Mouse (Mus musculus) CH12.LX (cell line): ENCODE results near the gene Ccdc172. TPM values are rescaled to one million over a fixed set of nuclear protein-coding genes. Genes with fewer than 3 reads are reported as not detected.

Experiments used
- DNase-seq: peaks from one replicate; pipeline ENCODE4 v3.0.0-alpha.2; 2013; ENCODE audit errors: extremely low read depth
- H3K27ac ChIP-seq: 2 replicates; pipeline ENCODE4 v1.5.1; 2012; ENCODE audit warnings: low read depth, mild to moderate bottlenecking, control low read depth, moderate library complexity; ENCODE audit not compliant: insufficient read depth
- H3K27me3 ChIP-seq: replicated peaks from 2 replicates; pipeline ENCODE3; 2012; ENCODE audit warnings: inconsistent platforms
- H3K36me3 ChIP-seq, 2 experiments: replicated peaks in 1 of 2; 2 replicates each; pipeline versions ENCODE3 to v1.6.1; 2012; ENCODE audit warnings: inconsistent platforms in 1 of 2, low read length in 1 of 2, mild to moderate bottlenecking in 1 of 2, mixed read lengths in 1 of 2, moderate library complexity in 1 of 2; ENCODE audit not compliant: control insufficient read depth in 1 of 2, insufficient read depth in 1 of 2
- H3K4me1 ChIP-seq, 2 experiments: 2 replicates each; pipeline ENCODE4 v1.6.1; 2012; ENCODE audit warnings: inconsistent platforms in 1 of 2, moderate library complexity in 1 of 2; ENCODE audit not compliant: insufficient read depth in 2 of 2, control insufficient read depth in 1 of 2
- H3K4me2 ChIP-seq: 2 replicates; pipeline ENCODE4 v1.6.1; 2012; ENCODE audit warnings: low read depth, mild to moderate bottlenecking, control low read depth; ENCODE audit not compliant: poor library complexity, insufficient read depth, severe bottlenecking
- H3K4me3 ChIP-seq, 3 experiments: fragments of 150-350 bp in 1 of 3; sonication (generic) in 1 of 3; replicated peaks in 1 of 3; 2 replicates each; pipeline versions ENCODE3 to v1.5.1; 2011 to 2012; ENCODE audit warnings: low read depth in 2 of 3, low read length in 2 of 3, mild to moderate bottlenecking in 2 of 3, moderate library complexity in 2 of 3, control low read depth in 1 of 3, improper control_type of control experiment in 1 of 3, inconsistent platforms in 1 of 3, mixed read lengths in 1 of 3; ENCODE audit not compliant: poor library complexity in 1 of 3
- H3K79me2 ChIP-seq: replicated peaks from 2 replicates; pipeline ENCODE4 v1.6.1; 2012; ENCODE audit warnings: mild to moderate bottlenecking, moderate library complexity; ENCODE audit not compliant: control insufficient read depth, poor library complexity, insufficient read depth, severe bottlenecking; ENCODE audit errors: extremely low read depth
- H3K9ac ChIP-seq: 2 replicates; pipeline ENCODE4 v1.6.1; 2012; ENCODE audit warnings: low read depth, mild to moderate bottlenecking, control low read depth, moderate library complexity; ENCODE audit not compliant: insufficient read depth
- H3K9me3 ChIP-seq: replicated peaks from 2 replicates; pipeline ENCODE3; 2012; ENCODE audit warnings: low read length, inconsistent platforms, mixed read lengths
- CHD2 ChIP-seq: IDR thresholded peaks from 2 replicates; pipeline ENCODE4 v1.6.1; 2011; ENCODE audit warnings: low read length, improper control_type of control experiment
- CTCF ChIP-seq, 2 experiments: IDR thresholded peaks in 1 of 2; conservative IDR thresholded peaks in 1 of 2; 2 replicates each; pipeline ENCODE4 v1.5.1; 2011 to 2012; ENCODE audit warnings: low read depth in 2 of 2, low read length in 2 of 2, improper control_type of control experiment in 1 of 2, inconsistent platforms in 1 of 2, mild to moderate bottlenecking in 1 of 2, moderate library complexity in 1 of 2
- ELF1 ChIP-seq: IDR thresholded peaks from 2 replicates; pipeline ENCODE4 v1.6.1; 2014; ENCODE audit warnings: low read depth, mild to moderate bottlenecking, inconsistent platforms, low read length, improper control_type of control experiment
- ETS1 ChIP-seq: conservative IDR thresholded peaks from 2 replicates; pipeline ENCODE4 v1.6.1; 2012; ENCODE audit warnings: low read depth, mild to moderate bottlenecking, inconsistent platforms, low read length, improper control_type of control experiment, moderate library complexity
- GABPA ChIP-seq: IDR thresholded peaks from 2 replicates; pipeline ENCODE4 v1.6.1; 2012; ENCODE audit warnings: low read depth, low read length, improper control_type of control experiment, inconsistent platforms; ENCODE audit not compliant: insufficient replicate concordance
- HCFC1 ChIP-seq: IDR thresholded peaks from 2 replicates; pipeline ENCODE4 v1.6.1; 2012; ENCODE audit warnings: low read depth, mild to moderate bottlenecking, inconsistent platforms, low read length, improper control_type of control experiment
- JUN ChIP-seq: IDR thresholded peaks from 2 replicates; pipeline ENCODE4 v1.6.1; 2011; ENCODE audit warnings: low read depth, mild to moderate bottlenecking, low read length, improper control_type of control experiment, moderate library complexity; ENCODE audit not compliant: insufficient read depth
- JUND ChIP-seq: conservative IDR thresholded peaks from 2 replicates; pipeline ENCODE4 v1.6.1; 2011; ENCODE audit warnings: low read depth, low read length, improper control_type of control experiment
- MAFK ChIP-seq: IDR thresholded peaks from 2 replicates; pipeline ENCODE4 v1.6.1; 2011; ENCODE audit warnings: low read length, improper control_type of control experiment; ENCODE audit not compliant: insufficient replicate concordance
- MEF2A ChIP-seq: IDR thresholded peaks from 2 replicates; pipeline ENCODE4 v1.6.1; 2014; ENCODE audit warnings: low read depth, mild to moderate bottlenecking, inconsistent platforms, low read length, improper control_type of control experiment, borderline replicate concordance
- MXI1 ChIP-seq: IDR thresholded peaks from 2 replicates; pipeline ENCODE4 v1.6.1; 2011; ENCODE audit warnings: mild to moderate bottlenecking, low read depth, low read length, improper control_type of control experiment
- NELFE ChIP-seq: IDR thresholded peaks from 2 replicates; pipeline ENCODE4 v1.6.1; 2011; ENCODE audit warnings: low read depth, low read length, improper control_type of control experiment
- NRF1 ChIP-seq: IDR thresholded peaks from 2 replicates; pipeline ENCODE4 v1.6.1; 2014; ENCODE audit warnings: low read depth, mild to moderate bottlenecking, inconsistent platforms, low read length, improper control_type of control experiment, moderate library complexity
- RAD21 ChIP-seq: IDR thresholded peaks from 2 replicates; pipeline ENCODE4 v1.6.1; 2011; ENCODE audit warnings: low read depth, mild to moderate bottlenecking, low read length, improper control_type of control experiment, moderate library complexity
- RCOR1 ChIP-seq: conservative IDR thresholded peaks from 2 replicates; pipeline ENCODE4 v1.6.1; 2012; ENCODE audit warnings: low read depth, mild to moderate bottlenecking, inconsistent platforms, low read length, improper control_type of control experiment
- SIN3A ChIP-seq: IDR thresholded peaks from 2 replicates; pipeline ENCODE4 v1.6.1; 2012; ENCODE audit warnings: low read length, improper control_type of control experiment, inconsistent platforms
- TCF12 ChIP-seq: IDR thresholded peaks from 2 replicates; pipeline ENCODE4 v1.6.1; 2014; ENCODE audit warnings: low read depth, mild to moderate bottlenecking, inconsistent platforms, low read length, improper control_type of control experiment
- USF1 ChIP-seq: IDR thresholded peaks from 2 replicates; pipeline ENCODE4 v1.6.1; 2014; ENCODE audit warnings: low read depth, mild to moderate bottlenecking, inconsistent platforms, low read length, improper control_type of control experiment
- ZKSCAN1 ChIP-seq: IDR thresholded peaks from 2 replicates; pipeline ENCODE4 v1.6.1; 2012; ENCODE audit warnings: low read depth, inconsistent platforms, low read length, improper control_type of control experiment, borderline replicate concordance
- ZMIZ1 ChIP-seq: IDR thresholded peaks from 2 replicates; pipeline ENCODE4 v1.6.1; 2012; ENCODE audit warnings: low read depth, mild to moderate bottlenecking, inconsistent platforms, low read length, improper control_type of control experiment
- dilution Hi-C: fragments of 300-500 bp; cut with MboI; formaldehyde crosslinking; loops from 2 replicates; pipeline ENCODE4 v1.14.3; 2020; ENCODE audit warnings: low sequenced_read_pairs; ENCODE audit not compliant: extremely low pct_unique_long_range_greater_than_20kb, extremely low pct_ligation_motif_present
- in situ Hi-C: fragments of 300-500 bp; cut with MboI; formaldehyde crosslinking; loops from 3 replicates; pipeline ENCODE4 v1.14.3; 2019; ENCODE audit warnings: low sequenced_read_pairs, low pct_ligation_motif_present, low pct_unique_long_range_greater_than_20kb, mixed read lengths
- polyA plus RNA-seq: library from polyadenylated mRNA; unstranded; fragments of >175 nt; gene quantifications from 2 replicates; pipeline ENCODE4 v1.2.1, GENCODE M21; 2012; ENCODE audit warnings: low read depth; ENCODE audit not compliant: insufficient read length
- total RNA-seq, 2 experiments: library from RNA; depleted of rRNA; stranded (reverse); fragments of 300-350 nt in 1 of 2; fragments of >200 nt in 1 of 2; gene quantifications; 2 replicates each; pipeline ENCODE4 v1.2.3; 2012 to 2014

Ccdc172 gene
- total and polyA plus RNA-seq, 3 experiments, result not detected

- H3K9me3 ChIP-seq, result peaks cover 2% of the 10 kb centered on the region
- H3K4me1 ChIP-seq, result no peaks in the 10 kb centered on the region
- H3K36me3 ChIP-seq, result no peaks in the 10 kb centered on the region
- H3K4me2 ChIP-seq, result no peak overlapping the region
- no peak overlapping the region for H3K27ac ChIP-seq
- no peak for DNase-seq
- H3K9ac ChIP-seq, result no peak overlapping the region
- in situ Hi-C loops, result loop anchor here (25.0 kb wide), 1 partner anchor 412 kb away; no protein-coding TSS in a partner anchor
- H3K4me3 ChIP-seq, result no peak overlapping the region
- no peaks in the 10 kb centered on the region for H3K27me3 ChIP-seq
- H3K79me2 ChIP-seq, result no peaks in the 10 kb centered on the region
- TF ChIP-seq MAFK (no peak), HCFC1 (no peak), RCOR1 (no peak), RAD21 (no peak), GABPA (no peak), MXI1 (no peak), ZKSCAN1 (no peak), SIN3A (no peak), CTCF (conservative IDR thresholded peaks at IDR 0.05 in 1 of 2, IDR thresholded peaks at IDR 0.05 in 1 of 2; ENCODE audit: low read depth in 2 of 2, low read length in 2 of 2) (no peak)
- dilution Hi-C loops, result no loop called here
These were observed 37.5 kb upstream of the Ccdc172 start for GRCm38 (mm10) chr19:58474251-58474650.

DNA sequence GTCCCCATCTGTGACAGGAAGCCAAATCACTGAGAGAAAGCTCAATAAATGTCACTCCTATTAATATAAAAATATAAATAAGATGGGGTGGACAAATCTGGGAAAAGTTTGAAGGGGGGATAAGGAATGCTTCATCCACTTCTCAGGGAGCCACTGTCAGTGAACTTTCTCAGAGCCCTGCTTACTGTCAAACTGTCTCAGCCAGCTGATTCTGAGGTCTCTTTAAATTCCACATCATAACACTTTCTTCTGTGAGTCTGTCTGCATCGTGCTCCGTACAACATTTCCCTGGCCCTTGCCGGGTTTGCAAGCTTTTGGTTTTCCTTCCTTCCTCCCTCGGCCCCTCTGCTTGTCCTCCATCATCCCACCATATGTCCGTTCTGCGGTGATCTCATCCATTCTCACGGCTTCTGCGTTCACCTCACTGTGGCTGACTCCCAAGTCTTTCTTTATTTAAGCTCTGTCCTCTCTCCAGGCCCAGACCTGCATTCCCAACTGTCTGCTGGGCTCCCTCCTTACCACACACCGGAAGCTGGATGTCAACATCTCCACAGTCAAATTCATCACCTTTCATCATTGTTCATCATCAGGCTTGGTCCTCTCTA is 29.3 kb upstream of the Ccdc172 start:
- no peak for DNase-seq
- dilution Hi-C loops (no loop called here), in situ Hi-C loops (no loop called here)
- no peaks in the 10 kb centered on the region for H3K27me3 ChIP-seq
- H3K9me3 ChIP-seq, result no peaks in the 10 kb centered on the region
- H3K27ac ChIP-seq, result no peak overlapping the region
- no peak for TF ChIP-seq MEF2A
- TF ChIP-seq HCFC1, result no peak
- TF ChIP-seq USF1, result no peak
- TF ChIP-seq ZMIZ1, result no peak
- TF ChIP-seq ETS1, result no peak
- TF ChIP-seq TCF12, result no peak
- TF ChIP-seq JUN, result no peak
- no peak for TF ChIP-seq RCOR1
- TF ChIP-seq NELFE, result no peak
- no peak for TF ChIP-seq ELF1
- TF ChIP-seq NRF1, result no peak
- TF ChIP-seq JUND, result no peak
- TF ChIP-seq CHD2, result no peak
- TF ChIP-seq, all 38 proteins: peak for 0
- Histone ChIP-seq H3K9ac (no peak overlapping the region), H3K4me2 (no peak overlapping the region), H3K4me1 (no peaks in the 10 kb centered on the region), H3K79me2 (no peaks in the 10 kb centered on the region), H3K36me3 (no peaks in the 10 kb centered on the region), H3K4me3 (no peak overlapping the region)
